Mouse (Mus musculus) megakaryocyte, embryonic 14.5 days (primary cell): ENCODE data around the gene Lrrc63.

Experiments
- FLI1 ChIP-seq: IDR thresholded peaks from 2 replicates; pipeline ENCODE4 v1.6.1; 2012; ENCODE audit warnings: low read length, inconsistent platforms, mixed read lengths
- GATA1 ChIP-seq: IDR thresholded peaks from 3 replicates; pipeline ENCODE4 v1.6.1; 2012; ENCODE audit warnings: mixed read lengths, low read length, inconsistent platforms, borderline replicate concordance

DNA sequence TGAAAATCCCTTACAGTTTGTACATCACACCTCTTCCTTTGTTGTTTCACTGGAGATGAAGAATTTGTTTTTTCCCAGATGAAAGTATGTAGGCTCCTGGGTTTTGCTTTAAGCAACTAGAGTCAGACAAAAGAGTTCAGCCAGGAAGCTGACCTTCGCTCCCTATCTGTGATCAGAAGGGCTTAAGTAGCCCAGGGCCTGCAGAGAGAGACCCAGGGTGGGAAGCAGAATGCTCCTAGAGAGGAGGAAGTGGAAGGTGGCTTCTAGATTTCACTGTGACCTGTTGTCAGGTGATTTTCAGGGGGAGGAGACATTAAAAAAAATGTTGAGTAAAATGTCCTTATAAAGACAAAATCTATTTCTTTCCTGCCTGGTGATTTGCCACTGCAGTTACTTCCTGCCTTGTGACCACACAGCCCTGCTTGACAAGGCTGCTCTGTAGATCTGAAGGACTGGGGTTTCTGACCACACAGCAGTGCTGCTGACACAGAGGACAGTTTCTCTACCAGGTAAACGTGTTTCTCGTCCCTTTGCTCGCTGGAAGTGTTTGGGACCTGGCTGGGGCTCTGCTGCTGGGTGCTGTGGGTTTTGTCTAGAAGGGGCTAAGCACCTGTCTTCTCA, 45.9 kb upstream of the Lrrc63 start:
- TF ChIP-seq GATA1: no peak
- TF ChIP-seq FLI1: no peak
